Mouse (Mus musculus) spleen, adult 2 months (tissue): ENCODE data around the gene Gm17455. TPM values are rescaled to one million over a fixed set of nuclear protein-coding genes. Genes with fewer than 3 reads are reported as not detected.
A peak's percentile ranks its signal among the peaks of the same experiment; 100 is the strongest.

Source experiments
- DNase-seq, 2 experiments: peaks; one replicate each; pipeline versions ENCODE4 v3.0.0 to v3.0.0-alpha.2; 2012 to 2021; ENCODE audit warnings: low spot score in 2 of 2, low read depth in 1 of 2
- H3K27ac ChIP-seq: fragments of 200-500 bp; 2 replicates; pipeline ENCODE4 v1.5.1; 2012; ENCODE audit warnings: low read length, inconsistent platforms; ENCODE audit not compliant: insufficient read depth
- H3K27me3 ChIP-seq: fragments of 200-500 bp; 2 replicates; pipeline ENCODE4 v1.6.1; 2012; ENCODE audit warnings: mild to moderate bottlenecking, moderate library complexity, low read length, inconsistent platforms; ENCODE audit not compliant: control insufficient read depth, insufficient read depth
- H3K36me3 ChIP-seq: fragments of 200-500 bp; 2 replicates; pipeline ENCODE4 v1.6.1; 2012; ENCODE audit warnings: mild to moderate bottlenecking, low read length, inconsistent platforms; ENCODE audit not compliant: control insufficient read depth, insufficient read depth
- H3K4me1 ChIP-seq: fragments of 200-500 bp; 2 replicates; pipeline ENCODE4 v1.6.1; 2011; ENCODE audit warnings: inconsistent platforms; ENCODE audit not compliant: control insufficient read depth, insufficient read depth, insufficient read length
- H3K4me3 ChIP-seq: fragments of 200-500 bp; 2 replicates; pipeline ENCODE4 v1.5.1; 2011; ENCODE audit warnings: mild to moderate bottlenecking, inconsistent platforms; ENCODE audit not compliant: insufficient read depth, insufficient read length; ENCODE audit errors: extremely low read depth
- CTCF ChIP-seq: fragments of 200-500 bp; IDR thresholded peaks from 2 replicates; pipeline ENCODE4 v1.5.1; 2011; ENCODE audit warnings: mild to moderate bottlenecking, inconsistent platforms; ENCODE audit not compliant: insufficient read depth, insufficient read length, insufficient replicate concordance; ENCODE audit errors: extremely low read depth
- POLR2A ChIP-seq: fragments of 200-500 bp; IDR thresholded peaks from 2 replicates; pipeline ENCODE4 v1.6.1; 2011; ENCODE audit warnings: low read depth, low read length, inconsistent platforms
- WGBS: fragments of 180-500 bp; shearing (Covaris S2); methylation state at CpG from one replicate; pipeline ENCODE4 v1.1.7; 2018; 5-methylcytosine and 5-hydroxymethylcytosine counted together
- polyA plus RNA-seq: library from polyadenylated mRNA; depleted of rRNA; stranded (reverse); fragments of >200 nt; gene quantifications from 2 replicates; pipeline ENCODE4 v1.2.3, GENCODE M21; 2012

Gm17455 gene
- polyA plus RNA-seq, 1 experiment, result 1.3 TPM

GRCm38 (mm10) chr10:60395605-60396004 is 3.9 kb upstream of the Gm17455 start:
- Histone ChIP-seq H3K36me3 (no peaks in the 10 kb centered on the region), H3K27ac (no peak overlapping the region), H3K27me3 (no peaks in the 10 kb centered on the region), H3K4me1 (0 out of 2 replicates have a peak, but pooled peaks cover 1% of the 10 kb centered on the region), H3K4me3 (no peak overlapping the region)
- 71% methylated on average over 5 of the region's 5 CpGs for WGBS
- TF ChIP-seq CTCF, result no peak
- DNase-seq, result no peak

- 56% methylated on average over 10 of the region's 10 CpGs for WGBS
- H3K27me3 ChIP-seq, result no peaks in the 10 kb centered on the region
These were observed 1.3 kb upstream of the Gm17455 start for GRCm38 (mm10) chr10:60398051-60398814.

GRCm38 (mm10) chr10:60400507-60401295 is 1.2 kb downstream of the Gm17455 start:
- no peak for DNase-seq
- H3K27me3 ChIP-seq, result no peaks in the 10 kb centered on the region
- no peaks in the 10 kb centered on the region for H3K36me3 ChIP-seq
- H3K4me1 ChIP-seq, result no peaks in the 10 kb centered on the region
- WGBS, result 85% methylated on average over 11 of the region's 11 CpGs
- no peak overlapping the region for H3K27ac ChIP-seq
- no peak overlapping the region for H3K4me3 ChIP-seq
- no peak for TF ChIP-seq CTCF
- no peak for TF ChIP-seq POLR2A

More at GRCm38 (mm10) chr10:60398051-60398814, 1.3 kb upstream of the Gm17455 start:
- no peak for TF ChIP-seq CTCF
- no peak for TF ChIP-seq POLR2A
- no peaks in the 10 kb centered on the region for H3K4me1 ChIP-seq
- no peaks in the 10 kb centered on the region for H3K36me3 ChIP-seq
- DNase-seq, result no peak
- H3K4me3 ChIP-seq, result no peak overlapping the region
- H3K27ac ChIP-seq, result no peak overlapping the region

DNA sequence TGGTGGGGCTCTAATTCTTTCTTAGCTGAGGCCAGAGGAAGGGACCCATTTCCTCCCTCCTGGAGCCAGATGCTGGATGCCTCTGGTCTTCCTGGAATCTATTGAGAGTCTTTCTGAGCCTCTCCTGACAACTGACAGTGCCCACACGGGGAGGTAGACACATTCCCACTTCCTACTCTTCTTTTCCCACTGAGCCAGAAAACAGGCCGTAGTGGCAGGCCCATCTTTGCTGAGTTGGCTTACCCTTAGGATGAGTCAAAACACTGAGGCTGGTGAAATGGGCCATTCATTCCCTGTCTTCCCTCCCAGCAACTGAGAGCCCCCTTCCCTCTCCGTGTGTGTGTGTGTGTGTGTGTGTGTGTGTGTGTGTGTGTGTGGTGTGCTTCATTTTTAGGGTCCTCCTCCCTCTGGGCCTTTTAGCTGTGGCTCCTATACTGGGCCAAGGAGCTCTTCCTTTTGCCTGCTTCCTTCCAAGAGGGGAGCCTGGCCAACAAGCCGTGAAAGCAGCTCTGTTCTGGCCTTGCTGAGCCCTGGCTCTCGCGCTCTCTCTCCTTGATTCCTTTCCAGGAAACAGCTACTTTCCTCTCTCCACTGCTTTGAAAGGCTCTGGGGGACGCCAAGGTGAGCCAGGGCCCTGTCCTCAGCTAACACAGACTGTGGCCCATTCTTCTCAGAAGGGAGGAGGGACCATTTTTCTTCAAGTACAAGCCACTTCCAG is 6.1 kb downstream of the Gm17455 start:
- Histone ChIP-seq H3K27ac (no peak overlapping the region), H3K36me3 (no peaks in the 10 kb centered on the region), H3K27me3 (no peaks in the 10 kb centered on the region), H3K4me3 (no peak overlapping the region), H3K4me1 (no peaks in the 10 kb centered on the region)
- no peak for DNase-seq
- TF ChIP-seq CTCF (no peak), POLR2A (no peak)
- 80% methylated on average over 7 of the region's 7 CpGs for WGBS

- 10% methylated on average over 5 of the region's 5 CpGs for WGBS
- DNase-seq, result peak; percentile 31 to 65
- no peak overlapping the region for H3K4me3 ChIP-seq
- no peaks in the 10 kb centered on the region for H3K36me3 ChIP-seq
- H3K27me3 ChIP-seq, result no peaks in the 10 kb centered on the region
- peak; percentile 95; the same call in 1 of the 2 replicates for TF ChIP-seq CTCF
- no peak for TF ChIP-seq POLR2A
- H3K4me1 ChIP-seq, result no peaks in the 10 kb centered on the region
- no peak overlapping the region for H3K27ac ChIP-seq
These were observed 8.3 kb downstream of the Gm17455 start for GRCm38 (mm10) chr10:60407831-60408230.

DNA sequence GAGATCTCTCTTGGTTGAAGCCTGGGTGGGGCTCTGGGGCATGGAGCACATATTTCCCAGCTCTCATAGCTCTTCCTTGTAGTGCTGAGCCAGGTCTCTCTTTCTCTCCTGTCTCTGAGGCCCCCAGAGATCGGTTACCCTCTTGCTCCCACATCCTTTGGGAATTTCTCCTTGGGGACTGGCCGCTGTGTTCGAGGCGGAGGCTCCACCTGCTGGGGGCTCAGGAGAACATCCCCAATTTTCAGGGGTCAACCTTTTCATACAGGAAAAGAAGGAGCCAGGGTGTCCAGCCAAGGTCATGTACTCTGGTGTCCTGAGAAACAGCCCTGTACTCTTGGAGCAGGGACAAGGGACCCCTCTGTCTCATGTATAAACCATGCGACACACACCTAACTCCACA is 12.3 kb downstream of the Gm17455 start:
- 51% methylated on average over 5 of the region's 5 CpGs for WGBS
- Histone ChIP-seq H3K4me3 (no peak overlapping the region), H3K27ac (no peak overlapping the region), H3K27me3 (no peaks in the 10 kb centered on the region), H3K4me1 (peaks cover 3% of the 10 kb centered on the region; the same call in 1 of the 2 replicates), H3K36me3 (no peaks in the 10 kb centered on the region)
- no peak for DNase-seq
- TF ChIP-seq POLR2A, result no peak
- no peak for TF ChIP-seq CTCF
